Mouse (Mus musculus): ENCODE data around the gene Fam196b. TPM values are rescaled to one million over a fixed set of nuclear protein-coding genes. Genes with fewer than 3 reads are reported as not detected.

Fam196b gene
- 0.08 and 0.11 TPM in 2 replicates for polyA plus RNA-seq (2015; fragmentation: Nextera tagmentation; extraction: Ambion mirVana)

DNA sequence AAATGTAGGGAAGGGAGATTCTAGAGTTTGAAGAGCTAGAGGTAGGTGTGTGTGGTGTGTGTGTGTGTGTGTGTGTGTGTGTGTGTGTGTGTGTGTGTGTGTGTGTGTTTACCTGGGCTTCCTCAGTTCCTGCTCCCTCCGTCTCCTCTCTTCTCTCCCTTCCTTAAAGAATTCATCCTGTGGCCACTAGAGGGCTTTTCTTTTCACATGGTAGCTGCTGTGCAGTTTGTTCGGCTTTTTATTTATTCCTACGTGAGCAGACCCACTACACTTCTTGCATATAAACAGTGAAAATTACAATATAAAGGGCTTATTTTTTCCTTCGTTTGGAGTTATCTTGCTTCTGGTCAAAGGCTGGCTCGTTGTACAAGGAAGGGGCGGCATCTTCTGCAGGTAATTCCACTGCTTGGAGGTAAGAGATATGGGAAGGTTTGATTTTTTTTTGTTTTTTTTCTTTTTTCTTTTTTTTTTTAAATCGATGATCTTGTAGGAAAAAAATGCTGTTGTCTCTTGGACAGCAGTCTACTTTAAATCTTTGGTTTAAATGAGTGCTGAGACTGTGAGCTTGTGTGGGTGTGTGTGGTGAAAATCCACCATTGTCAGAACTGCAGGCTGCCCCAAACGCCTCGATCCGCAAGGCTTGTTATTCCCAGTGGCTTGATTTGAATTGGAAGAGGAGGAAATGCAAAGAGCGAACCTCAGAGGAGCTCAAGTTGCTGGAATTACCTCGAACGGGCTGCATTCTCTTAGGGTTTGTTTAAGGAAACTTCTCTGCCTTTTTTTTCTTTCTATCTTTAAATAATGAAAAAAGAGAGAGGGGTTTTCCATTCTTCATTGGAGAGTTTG is at the start of gene Fam196b:
Fam196b (plus strand) TSS at position 289 of the 846 bp plus-strand sequence.
- WGBS (ENCODE audit: insufficient replicate concordance): 33% methylated on average over 13 of the region's 13 CpGs
- Histone ChIP-seq H3K4me1 (ENCODE audit: control insufficient read depth, low read depth, low read length) (no peaks in the 10 kb centered on the region), H3K4me3 (ENCODE audit: low read depth, low read length) (no peak within 1 kb of the TSS), H3K9ac (ENCODE audit: low read depth, low read length) (no peak within 1 kb of the TSS), H3K36me3 (ENCODE audit: control insufficient read depth, insufficient read depth) (no peaks in the 10 kb centered on the region), H3K27me3 (ENCODE audit: control insufficient read depth, insufficient read depth, low read depth, low read length) (no peaks in the 10 kb centered on the region), H3K27ac (ENCODE audit: low read length) (no peak within 1 kb of the TSS), H3K4me2 (ENCODE audit: low read depth, low read length) (no peak within 1 kb of the TSS), H3K9me3 (replicated peaks; ENCODE audit: control insufficient read depth, low read length) (no peaks in the 10 kb centered on the region)
- ATAC-seq (ENCODE audit: low read depth): no peak

DNA sequence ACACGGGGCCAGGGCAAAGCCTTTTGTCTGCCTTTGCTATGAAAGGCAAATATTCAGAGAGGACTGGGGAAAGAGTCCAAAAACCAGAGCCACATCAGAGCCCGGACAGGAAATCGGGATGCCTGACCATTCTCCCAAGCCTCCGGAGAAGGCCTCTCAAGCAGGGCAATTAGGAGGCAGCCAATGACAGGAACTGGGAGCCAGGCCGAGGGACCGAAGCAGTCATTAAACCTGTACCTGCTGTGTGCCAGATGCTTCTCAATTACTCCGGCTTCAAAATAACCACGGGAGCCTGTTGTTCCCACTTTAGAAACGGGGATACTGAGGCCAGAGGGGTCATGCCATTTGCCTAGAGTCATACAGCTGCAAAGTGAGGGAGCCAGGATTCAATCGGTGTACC is 42.6 kb upstream of the Fam196b start:
- no peaks in the 10 kb centered on the region for H3K4me1 ChIP-seq (ENCODE audit: control insufficient read depth, low read depth, low read length)
- no peaks in the 10 kb centered on the region for H3K9me3 ChIP-seq (replicated peaks; ENCODE audit: control insufficient read depth, low read length)
- H3K27ac ChIP-seq (ENCODE audit: low read length): no peak overlapping the region
- no peak overlapping the region for H3K4me3 ChIP-seq (ENCODE audit: low read depth, low read length)
- H3K36me3 ChIP-seq (ENCODE audit: control insufficient read depth, insufficient read depth): no peaks in the 10 kb centered on the region
- no peak for ATAC-seq (ENCODE audit: low read depth)
- no peak overlapping the region for H3K9ac ChIP-seq (ENCODE audit: low read depth, low read length)
- no peak overlapping the region for H3K4me2 ChIP-seq (ENCODE audit: low read depth, low read length)
- H3K27me3 ChIP-seq (ENCODE audit: control insufficient read depth, insufficient read depth, low read depth, low read length): no peaks in the 10 kb centered on the region
- 73% methylated on average over 10 of the region's 10 CpGs for WGBS (ENCODE audit: insufficient replicate concordance)

DNA sequence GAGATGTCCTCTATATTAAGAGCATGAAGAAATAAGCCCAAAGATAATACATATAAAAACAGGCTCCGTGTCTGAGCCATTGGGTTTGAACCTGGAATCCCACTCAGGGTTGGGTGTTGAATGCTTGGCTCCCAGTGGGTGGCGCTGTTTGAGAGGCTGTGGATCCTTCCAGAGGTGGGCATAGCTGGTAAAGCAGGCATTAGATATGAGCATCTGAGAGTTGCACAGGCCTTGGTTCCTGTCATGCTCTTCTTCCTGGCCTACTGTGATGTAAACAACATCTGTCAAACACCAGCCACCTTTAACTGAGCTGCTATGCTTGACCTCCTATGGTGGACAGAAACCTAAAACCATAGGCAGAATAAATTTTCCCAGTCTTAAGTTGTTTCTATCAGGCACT is 38.7 kb upstream of the Fam196b start:
- no peaks in the 10 kb centered on the region for H3K27me3 ChIP-seq (ENCODE audit: control insufficient read depth, insufficient read depth, low read depth, low read length)
- H3K4me2 ChIP-seq (ENCODE audit: low read depth, low read length): no peak overlapping the region
- WGBS (ENCODE audit: insufficient replicate concordance): 45% methylated on average over 2 of the region's 2 CpGs
- no peaks in the 10 kb centered on the region for H3K9me3 ChIP-seq (replicated peaks; ENCODE audit: control insufficient read depth, low read length)
- ATAC-seq (ENCODE audit: low read depth): no peak
- no peaks in the 10 kb centered on the region for H3K36me3 ChIP-seq (ENCODE audit: control insufficient read depth, insufficient read depth)
- no peak overlapping the region for H3K27ac ChIP-seq (ENCODE audit: low read length)
- no peaks in the 10 kb centered on the region for H3K4me1 ChIP-seq (ENCODE audit: control insufficient read depth, low read depth, low read length)
- no peak overlapping the region for H3K9ac ChIP-seq (ENCODE audit: low read depth, low read length)
- H3K4me3 ChIP-seq (ENCODE audit: low read depth, low read length): no peak overlapping the region

DNA sequence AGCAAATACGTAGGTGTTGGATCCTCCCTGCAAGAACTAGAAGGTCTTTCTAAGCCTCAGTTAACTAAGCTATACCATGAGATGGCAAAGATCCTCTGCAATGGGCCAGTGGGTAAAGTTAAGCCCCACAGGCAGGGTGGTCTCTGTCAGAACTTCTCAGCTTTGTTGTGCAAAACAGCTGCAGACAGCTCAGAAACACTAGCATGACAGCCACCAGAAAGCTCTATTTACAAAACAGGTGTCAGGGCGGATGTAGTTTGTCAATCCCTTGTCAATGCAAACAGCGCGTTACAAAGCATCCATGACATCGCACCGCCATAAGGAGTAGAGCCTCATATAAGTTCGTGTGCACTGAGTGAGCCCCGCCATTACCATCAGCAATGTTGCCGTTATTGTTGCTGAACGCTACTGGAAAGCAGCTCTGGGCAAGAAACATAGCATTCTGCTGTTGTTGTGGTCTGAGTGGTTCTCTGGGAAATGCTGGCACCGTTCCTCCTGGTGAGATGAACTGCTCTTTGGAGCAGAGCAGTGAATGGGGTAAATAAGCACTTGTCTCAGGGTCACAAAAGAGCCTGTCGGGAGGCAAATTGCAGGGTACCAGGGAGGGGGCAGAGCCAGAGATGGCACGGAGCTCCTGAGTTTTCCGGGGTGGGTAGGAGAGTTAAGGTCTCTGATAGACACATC is 38.1 kb upstream of the Fam196b start:
- 73% methylated on average over 14 of the region's 14 CpGs for WGBS (ENCODE audit: insufficient replicate concordance)
- Histone ChIP-seq H3K27me3 (ENCODE audit: control insufficient read depth, insufficient read depth, low read depth, low read length) (no peaks in the 10 kb centered on the region), H3K4me1 (ENCODE audit: control insufficient read depth, low read depth, low read length) (no peaks in the 10 kb centered on the region), H3K4me2 (ENCODE audit: low read depth, low read length) (no peak overlapping the region), H3K4me3 (ENCODE audit: low read depth, low read length) (no peak overlapping the region), H3K36me3 (ENCODE audit: control insufficient read depth, insufficient read depth) (no peaks in the 10 kb centered on the region), H3K9ac (ENCODE audit: low read depth, low read length) (no peak overlapping the region), H3K9me3 (replicated peaks; ENCODE audit: control insufficient read depth, low read length) (no peaks in the 10 kb centered on the region), H3K27ac (ENCODE audit: low read length) (no peak overlapping the region)
- ATAC-seq (ENCODE audit: low read depth): no peak

DNA sequence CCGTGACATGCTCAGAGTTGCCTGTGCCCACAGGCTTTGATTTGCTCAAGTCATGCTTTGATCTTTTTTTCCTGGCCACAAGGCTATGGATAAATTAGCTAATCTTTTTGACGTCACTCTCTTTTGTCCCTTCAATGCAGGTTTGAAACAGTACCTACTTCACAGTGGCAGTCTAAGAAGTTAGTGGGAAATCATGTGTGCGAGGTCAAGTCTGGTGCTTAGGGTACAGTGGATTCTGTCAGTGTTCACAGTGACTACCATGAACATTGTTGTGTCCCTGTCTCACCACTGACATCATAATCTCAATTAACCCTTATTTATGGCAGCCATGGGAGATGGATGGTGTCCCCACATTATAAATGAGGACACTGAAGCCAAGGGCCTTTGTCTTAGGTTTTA is 37.6 kb upstream of the Fam196b start:
- H3K36me3 ChIP-seq (ENCODE audit: control insufficient read depth, insufficient read depth): no peaks in the 10 kb centered on the region
- WGBS (ENCODE audit: insufficient replicate concordance): 62% methylated on average over 3 of the region's 3 CpGs
- no peak overlapping the region for H3K9ac ChIP-seq (ENCODE audit: low read depth, low read length)
- ATAC-seq (ENCODE audit: low read depth): no peak
- H3K4me1 ChIP-seq (ENCODE audit: control insufficient read depth, low read depth, low read length): no peaks in the 10 kb centered on the region
- H3K27ac ChIP-seq (ENCODE audit: low read length): no peak overlapping the region
- no peaks in the 10 kb centered on the region for H3K9me3 ChIP-seq (replicated peaks; ENCODE audit: control insufficient read depth, low read length)
- no peaks in the 10 kb centered on the region for H3K27me3 ChIP-seq (ENCODE audit: control insufficient read depth, insufficient read depth, low read depth, low read length)
- H3K4me3 ChIP-seq (ENCODE audit: low read depth, low read length): no peak overlapping the region
- H3K4me2 ChIP-seq (ENCODE audit: low read depth, low read length): no peak overlapping the region

DNA sequence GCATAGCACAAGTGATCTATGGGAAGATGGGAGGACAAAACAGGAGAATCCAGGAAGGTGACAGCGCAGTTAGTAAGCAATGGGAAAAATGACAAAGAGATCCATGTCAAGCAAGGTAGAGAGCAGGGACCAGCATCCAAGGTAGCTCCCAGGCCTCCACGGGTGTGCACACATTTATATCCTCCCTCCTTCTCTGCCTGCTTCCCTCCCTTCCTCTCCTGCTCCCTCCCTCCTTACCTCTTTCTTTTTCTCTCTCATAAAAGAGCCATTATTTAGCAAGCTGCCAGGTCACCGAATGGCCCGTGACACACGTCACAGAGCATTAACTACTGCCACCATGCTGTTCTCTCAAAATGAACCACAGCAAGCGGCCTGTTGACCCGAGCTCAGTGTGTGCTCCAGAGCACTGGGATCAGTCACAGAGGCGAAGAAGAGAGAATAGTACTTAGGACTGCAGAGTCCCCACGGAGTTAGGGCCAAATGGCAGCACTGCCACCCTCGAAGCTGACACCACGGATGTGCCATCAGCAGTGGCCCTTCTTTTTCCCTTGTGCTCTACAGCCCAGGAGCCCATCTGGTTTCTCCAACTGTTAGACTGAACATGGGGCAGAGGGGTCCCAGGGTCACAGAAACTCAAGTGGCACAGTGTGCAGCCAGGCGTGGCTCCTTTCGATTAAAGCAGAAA is 30.4 kb upstream of the Fam196b start:
- Histone ChIP-seq H3K27me3 (ENCODE audit: control insufficient read depth, insufficient read depth, low read depth, low read length) (no peaks in the 10 kb centered on the region), H3K27ac (ENCODE audit: low read length) (no peak overlapping the region), H3K4me1 (ENCODE audit: control insufficient read depth, low read depth, low read length) (no peaks in the 10 kb centered on the region), H3K4me2 (ENCODE audit: low read depth, low read length) (no peak overlapping the region), H3K9me3 (replicated peaks; ENCODE audit: control insufficient read depth, low read length) (no peaks in the 10 kb centered on the region), H3K9ac (ENCODE audit: low read depth, low read length) (no peak overlapping the region), H3K4me3 (ENCODE audit: low read depth, low read length) (no peak overlapping the region), H3K36me3 (ENCODE audit: control insufficient read depth, insufficient read depth) (no peaks in the 10 kb centered on the region)
- no peak for ATAC-seq (ENCODE audit: low read depth)
- 62% methylated on average over 13 of the region's 13 CpGs for WGBS (ENCODE audit: insufficient replicate concordance)

DNA sequence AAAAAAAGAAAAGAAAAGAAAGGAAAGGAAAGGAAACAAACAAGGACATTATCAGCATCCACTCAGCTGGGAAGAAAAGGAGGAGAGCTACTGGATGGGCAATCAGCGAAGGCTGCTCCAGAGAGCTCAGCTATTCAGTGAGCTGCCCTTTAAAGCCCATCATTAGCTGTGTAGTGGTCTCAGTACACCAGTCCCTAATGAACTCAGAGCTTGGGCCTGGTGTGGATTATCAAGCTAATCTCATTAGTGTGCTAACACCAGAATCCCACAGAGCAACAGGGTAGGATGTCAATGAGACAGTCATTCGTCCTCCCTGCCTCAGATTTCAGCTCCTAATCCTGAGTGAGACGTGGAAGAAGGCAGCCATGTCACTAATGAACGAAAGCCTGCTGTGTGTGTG is 24.4 kb upstream of the Fam196b start:
- no peak for ATAC-seq (ENCODE audit: low read depth)
- H3K9ac ChIP-seq (ENCODE audit: low read depth, low read length): no peak overlapping the region
- no peaks in the 10 kb centered on the region for H3K27me3 ChIP-seq (ENCODE audit: control insufficient read depth, insufficient read depth, low read depth, low read length)
- H3K27ac ChIP-seq (ENCODE audit: low read length): no peak overlapping the region
- H3K36me3 ChIP-seq (ENCODE audit: control insufficient read depth, insufficient read depth): no peaks in the 10 kb centered on the region
- no peak overlapping the region for H3K4me3 ChIP-seq (ENCODE audit: low read depth, low read length)
- H3K4me1 ChIP-seq (ENCODE audit: control insufficient read depth, low read depth, low read length): no peaks in the 10 kb centered on the region
- no peaks in the 10 kb centered on the region for H3K9me3 ChIP-seq (replicated peaks; ENCODE audit: control insufficient read depth, low read length)
- H3K4me2 ChIP-seq (ENCODE audit: low read depth, low read length): no peak overlapping the region
- WGBS (ENCODE audit: insufficient replicate concordance): 56% methylated on average over 4 of the region's 4 CpGs

DNA sequence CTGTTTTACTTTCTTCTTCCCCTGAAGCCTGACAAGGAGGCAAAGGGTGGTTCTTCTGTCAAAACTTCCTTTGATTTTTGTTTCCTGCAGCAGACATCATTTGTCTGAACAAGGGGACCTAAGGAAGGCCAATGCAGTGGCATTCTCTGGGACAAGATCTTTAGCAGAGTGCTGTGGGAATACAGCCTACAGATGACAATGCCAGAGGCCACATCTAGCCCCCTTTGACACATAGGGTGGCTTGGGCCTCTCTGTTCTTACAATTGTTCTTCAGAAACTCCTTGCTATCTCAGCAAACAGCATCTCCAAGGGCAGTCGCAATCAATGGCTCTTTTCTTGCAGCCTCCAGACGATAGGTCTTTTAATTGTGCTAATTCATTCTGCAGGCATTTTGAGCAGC is 23.9 kb upstream of the Fam196b start:
- Histone ChIP-seq H3K27ac (ENCODE audit: low read length) (no peak overlapping the region), H3K9me3 (replicated peaks; ENCODE audit: control insufficient read depth, low read length) (no peaks in the 10 kb centered on the region), H3K4me2 (ENCODE audit: low read depth, low read length) (no peak overlapping the region), H3K27me3 (ENCODE audit: control insufficient read depth, insufficient read depth, low read depth, low read length) (no peaks in the 10 kb centered on the region), H3K4me3 (ENCODE audit: low read depth, low read length) (no peak overlapping the region), H3K9ac (ENCODE audit: low read depth, low read length) (no peak overlapping the region), H3K36me3 (ENCODE audit: control insufficient read depth, insufficient read depth) (no peaks in the 10 kb centered on the region), H3K4me1 (ENCODE audit: control insufficient read depth, low read depth, low read length) (no peaks in the 10 kb centered on the region)
- 59% methylated on average over 2 of the region's 2 CpGs for WGBS (ENCODE audit: insufficient replicate concordance)
- ATAC-seq (ENCODE audit: low read depth): no peak

DNA sequence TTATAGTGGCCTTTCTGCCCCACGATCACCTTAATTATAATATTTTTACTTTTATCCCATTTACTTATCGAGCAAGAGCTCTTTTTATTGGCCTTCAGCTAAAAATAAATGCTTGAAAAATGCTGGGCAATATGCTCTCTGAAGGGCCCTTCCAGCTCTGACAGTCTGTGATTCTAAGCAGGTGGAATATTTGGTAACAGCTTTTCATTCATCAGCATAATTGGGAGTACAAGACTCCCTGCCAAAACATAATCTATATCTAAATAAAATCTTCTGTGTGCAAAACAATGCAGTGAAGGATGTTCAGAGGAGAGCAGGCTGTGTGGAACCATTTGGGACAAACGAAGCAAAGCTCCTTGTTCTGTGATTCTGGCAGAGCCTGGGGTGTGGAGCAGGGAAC is 23.3 kb upstream of the Fam196b start:
- H3K9me3 ChIP-seq (replicated peaks; ENCODE audit: control insufficient read depth, low read length): no peaks in the 10 kb centered on the region

More for the DNA sequence above, 23.3 kb upstream of the Fam196b start:
- Histone ChIP-seq H3K9ac (ENCODE audit: low read depth, low read length) (no peak overlapping the region), H3K27me3 (ENCODE audit: control insufficient read depth, insufficient read depth, low read depth, low read length) (no peaks in the 10 kb centered on the region), H3K4me1 (ENCODE audit: control insufficient read depth, low read depth, low read length) (no peaks in the 10 kb centered on the region), H3K27ac (ENCODE audit: low read length) (no peak overlapping the region), H3K4me3 (ENCODE audit: low read depth, low read length) (no peak overlapping the region), H3K4me2 (ENCODE audit: low read depth, low read length) (no peak overlapping the region), H3K36me3 (ENCODE audit: control insufficient read depth, insufficient read depth) (no peaks in the 10 kb centered on the region)
- 48% methylated on average over 3 of the region's 3 CpGs for WGBS (ENCODE audit: insufficient replicate concordance)
- no peak for ATAC-seq (ENCODE audit: low read depth)

All from liver, embryonic 16.5 days (tissue).